Mouse (Mus musculus) heart, adult 2 months (tissue): Measurements from ENCODE around the gene Stard9.

Experiments used
- CTCF ChIP-seq: fragments of 200-600 bp; IDR thresholded peaks from 2 replicates; pipeline ENCODE4 v1.8.1; 2022; ENCODE audit warnings: antibody characterized with exemption, mild to moderate bottlenecking, moderate library complexity
- EP300 ChIP-seq: fragments of 200-500 bp; IDR thresholded peaks from 2 replicates; pipeline ENCODE4 v1.6.1; 2011; ENCODE audit warnings: low read depth, low read length, control low read depth; ENCODE audit not compliant: insufficient read depth
- POLR2A ChIP-seq: fragments of 200-500 bp; IDR thresholded peaks from 2 replicates; pipeline ENCODE4 v1.6.1; 2011; ENCODE audit warnings: mild to moderate bottlenecking, low read depth, low read length, control low read depth; ENCODE audit not compliant: insufficient read depth

DNA sequence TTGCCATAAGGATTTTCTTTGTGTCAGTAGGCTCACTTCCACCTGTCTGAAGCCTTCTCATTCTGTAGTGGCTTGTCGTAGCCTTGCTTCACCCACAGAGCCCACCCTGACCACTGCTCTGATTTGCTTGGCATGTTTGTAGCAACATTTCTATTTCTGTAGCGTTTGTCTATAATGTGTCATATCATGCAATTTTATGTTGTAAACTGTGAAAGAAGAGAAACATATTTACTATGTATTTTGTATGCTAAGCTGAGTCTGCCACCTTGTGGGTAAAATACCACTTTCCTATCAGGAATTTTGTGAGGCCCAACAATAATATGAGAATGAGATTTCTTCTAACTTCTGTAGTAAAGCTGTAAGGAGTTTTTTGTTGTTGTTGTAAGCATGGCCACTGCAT lies 41.3 kb downstream of the Stard9 start:
- TF ChIP-seq POLR2A (no peak), CTCF (peak; percentile 67), EP300 (no peak)
